Mouse (Mus musculus): ENCODE results near the gene Golga1. TPM values are rescaled to one million over a fixed set of nuclear protein-coding genes. Genes with fewer than 3 reads are reported as not detected.

Golga1 gene
- polyA plus RNA-seq, 1 experiment from 2014 or later, result 22.0 TPM

- no peaks in the 10 kb centered on the region for H3K4me1 ChIP-seq (replicated peaks; ENCODE audit: control insufficient read depth, insufficient read depth)
- no peaks in the 10 kb centered on the region for H3K36me3 ChIP-seq (ENCODE audit: control insufficient read depth, insufficient read depth, low read length)
- H3K27ac ChIP-seq (replicated peaks), result no peak overlapping the region
- no peak overlapping the region for H3K4me3 ChIP-seq (ENCODE audit: low read depth, low read length)
- ATAC-seq (ENCODE audit: low FRiP score, low TSS enrichment) (peak; percentile 19; the same call in 1 of the 2 replicates), DNase-seq (ENCODE audit: low spot score) (no peak)
- TF ChIP-seq EP300 (optimal IDR thresholded peaks at IDR 0.05) (no peak), CTCF (IDR thresholded peaks at IDR 0.05; ENCODE audit: low read depth) (no peak)
- H3K9me3 ChIP-seq (ENCODE audit: control insufficient read depth, low read length), result no peaks in the 10 kb centered on the region
- 73% methylated on average over 4 of the region's 4 CpGs for WGBS
- no peak overlapping the region for H3K4me2 ChIP-seq (replicated peaks; ENCODE audit: low read depth)
- no peaks in the 10 kb centered on the region for H3K27me3 ChIP-seq (ENCODE audit: control insufficient read depth, insufficient read depth, low read length)
- H3K9ac ChIP-seq (ENCODE audit: low read length), result no peak overlapping the region
These were observed 87.5 kb downstream of the Golga1 start for GRCm38 (mm10) chr2:38977837-38978236.

GRCm38 (mm10) chr2:38975941-38976805, 89.2 kb downstream of the Golga1 start:
- no peak overlapping the region for H3K4me3 ChIP-seq (ENCODE audit: low read depth, low read length)
- ATAC-seq (ENCODE audit: low FRiP score, low TSS enrichment) (no peak), DNase-seq (ENCODE audit: low spot score) (no peak)
- no peaks in the 10 kb centered on the region for H3K4me1 ChIP-seq (replicated peaks; ENCODE audit: control insufficient read depth, insufficient read depth)
- no peaks in the 10 kb centered on the region for H3K36me3 ChIP-seq (ENCODE audit: control insufficient read depth, insufficient read depth, low read length)
- no peak for TF ChIP-seq EP300 (optimal IDR thresholded peaks at IDR 0.05)
- TF ChIP-seq CTCF (IDR thresholded peaks at IDR 0.05; ENCODE audit: low read depth), result no peak
- H3K27ac ChIP-seq (replicated peaks), result no peak overlapping the region
- no peaks in the 10 kb centered on the region for H3K9me3 ChIP-seq (ENCODE audit: control insufficient read depth, low read length)
- 80% methylated on average over 20 of the region's 21 CpGs for WGBS
- no peak overlapping the region for H3K9ac ChIP-seq (ENCODE audit: low read length)
- no peaks in the 10 kb centered on the region for H3K27me3 ChIP-seq (ENCODE audit: control insufficient read depth, insufficient read depth, low read length)
- no peak overlapping the region for H3K4me2 ChIP-seq (replicated peaks; ENCODE audit: low read depth)

- ATAC-seq (ENCODE audit: low FRiP score, low TSS enrichment) (no peak), DNase-seq (ENCODE audit: low spot score) (no peak)
- 70% methylated on average over 3 of the region's 3 CpGs for WGBS
These were observed 90.2 kb downstream of the Golga1 start for GRCm38 (mm10) chr2:38975181-38975580.

GRCm38 (mm10) chr2:38974171-38974570, 91.2 kb downstream of the Golga1 start:
- Histone ChIP-seq H3K36me3 (ENCODE audit: control insufficient read depth, insufficient read depth, low read length) (no peaks in the 10 kb centered on the region), H3K9me3 (ENCODE audit: control insufficient read depth, low read length) (no peaks in the 10 kb centered on the region), H3K4me2 (replicated peaks; ENCODE audit: low read depth) (no peak overlapping the region), H3K4me3 (ENCODE audit: low read depth, low read length) (no peak overlapping the region), H3K9ac (ENCODE audit: low read length) (no peak overlapping the region), H3K27me3 (ENCODE audit: control insufficient read depth, insufficient read depth, low read length) (no peaks in the 10 kb centered on the region), H3K4me1 (replicated peaks; ENCODE audit: control insufficient read depth, insufficient read depth) (no peaks in the 10 kb centered on the region), H3K27ac (replicated peaks) (no peak overlapping the region)
- 55% methylated on average over 2 of the region's 2 CpGs for WGBS
- TF ChIP-seq EP300 (optimal IDR thresholded peaks at IDR 0.05) (no peak), CTCF (IDR thresholded peaks at IDR 0.05; ENCODE audit: low read depth) (no peak)
- ATAC-seq (ENCODE audit: low FRiP score, low TSS enrichment) (peak; percentile 51; the same call in 1 of the 2 replicates), DNase-seq (ENCODE audit: low spot score) (no peak)

More at GRCm38 (mm10) chr2:38975181-38975580, 90.2 kb downstream of the Golga1 start:
- Histone ChIP-seq H3K36me3 (ENCODE audit: control insufficient read depth, insufficient read depth, low read length) (no peaks in the 10 kb centered on the region), H3K4me3 (ENCODE audit: low read depth, low read length) (no peak overlapping the region), H3K27ac (replicated peaks) (no peak overlapping the region), H3K9me3 (ENCODE audit: control insufficient read depth, low read length) (no peaks in the 10 kb centered on the region), H3K27me3 (ENCODE audit: control insufficient read depth, insufficient read depth, low read length) (no peaks in the 10 kb centered on the region), H3K9ac (ENCODE audit: low read length) (no peak overlapping the region), H3K4me1 (replicated peaks; ENCODE audit: control insufficient read depth, insufficient read depth) (no peaks in the 10 kb centered on the region), H3K4me2 (replicated peaks; ENCODE audit: low read depth) (no peak overlapping the region)
- no peak for TF ChIP-seq EP300 (optimal IDR thresholded peaks at IDR 0.05)
- TF ChIP-seq CTCF (IDR thresholded peaks at IDR 0.05; ENCODE audit: low read depth), result no peak

- H3K4me1 ChIP-seq (replicated peaks; ENCODE audit: control insufficient read depth, insufficient read depth), result no peaks in the 10 kb centered on the region
- H3K9me3 ChIP-seq (ENCODE audit: control insufficient read depth, low read length), result no peaks in the 10 kb centered on the region
- H3K4me3 ChIP-seq (ENCODE audit: low read depth, low read length), result no peak overlapping the region
- DNase-seq (ENCODE audit: low spot score), result no peak
- no peak overlapping the region for H3K9ac ChIP-seq (ENCODE audit: low read length)
- H3K27me3 ChIP-seq (ENCODE audit: control insufficient read depth, insufficient read depth, low read length), result no peaks in the 10 kb centered on the region
- no peak overlapping the region for H3K4me2 ChIP-seq (replicated peaks; ENCODE audit: low read depth)
- ATAC-seq (ENCODE audit: low FRiP score, low TSS enrichment), result no peak
- H3K36me3 ChIP-seq (ENCODE audit: control insufficient read depth, insufficient read depth, low read length), result no peaks in the 10 kb centered on the region
- WGBS, result 57% methylated on average over 7 of the region's 7 CpGs
- no peak overlapping the region for H3K27ac ChIP-seq (replicated peaks)
- TF ChIP-seq EP300 (optimal IDR thresholded peaks at IDR 0.05) (no peak), CTCF (IDR thresholded peaks at IDR 0.05; ENCODE audit: low read depth) (no peak)
These were observed 91.6 kb downstream of the Golga1 start for GRCm38 (mm10) chr2:38973701-38974100.

GRCm38 (mm10) chr2:38973223-38973622, 92.1 kb downstream of the Golga1 start:
- Histone ChIP-seq H3K27ac (replicated peaks) (no peak overlapping the region), H3K9ac (ENCODE audit: low read length) (no peak overlapping the region), H3K9me3 (ENCODE audit: control insufficient read depth, low read length) (no peaks in the 10 kb centered on the region), H3K4me2 (replicated peaks; ENCODE audit: low read depth) (no peak overlapping the region), H3K36me3 (ENCODE audit: control insufficient read depth, insufficient read depth, low read length) (no peaks in the 10 kb centered on the region), H3K27me3 (ENCODE audit: control insufficient read depth, insufficient read depth, low read length) (no peaks in the 10 kb centered on the region), H3K4me1 (replicated peaks; ENCODE audit: control insufficient read depth, insufficient read depth) (no peaks in the 10 kb centered on the region), H3K4me3 (ENCODE audit: low read depth, low read length) (no peak overlapping the region)
- TF ChIP-seq EP300 (optimal IDR thresholded peaks at IDR 0.05), result no peak
- TF ChIP-seq CTCF (IDR thresholded peaks at IDR 0.05; ENCODE audit: low read depth), result peak; percentile 34
- DNase-seq (ENCODE audit: low spot score) (no peak), ATAC-seq (ENCODE audit: low FRiP score, low TSS enrichment) (no peak)
- WGBS, result 22% methylated on average over 2 of the region's 2 CpGs

Data from stomach, postnatal 0 days (tissue).